8 mouse cellular contexts compared by ENCODE assay signal in the genomic region with DNA sequence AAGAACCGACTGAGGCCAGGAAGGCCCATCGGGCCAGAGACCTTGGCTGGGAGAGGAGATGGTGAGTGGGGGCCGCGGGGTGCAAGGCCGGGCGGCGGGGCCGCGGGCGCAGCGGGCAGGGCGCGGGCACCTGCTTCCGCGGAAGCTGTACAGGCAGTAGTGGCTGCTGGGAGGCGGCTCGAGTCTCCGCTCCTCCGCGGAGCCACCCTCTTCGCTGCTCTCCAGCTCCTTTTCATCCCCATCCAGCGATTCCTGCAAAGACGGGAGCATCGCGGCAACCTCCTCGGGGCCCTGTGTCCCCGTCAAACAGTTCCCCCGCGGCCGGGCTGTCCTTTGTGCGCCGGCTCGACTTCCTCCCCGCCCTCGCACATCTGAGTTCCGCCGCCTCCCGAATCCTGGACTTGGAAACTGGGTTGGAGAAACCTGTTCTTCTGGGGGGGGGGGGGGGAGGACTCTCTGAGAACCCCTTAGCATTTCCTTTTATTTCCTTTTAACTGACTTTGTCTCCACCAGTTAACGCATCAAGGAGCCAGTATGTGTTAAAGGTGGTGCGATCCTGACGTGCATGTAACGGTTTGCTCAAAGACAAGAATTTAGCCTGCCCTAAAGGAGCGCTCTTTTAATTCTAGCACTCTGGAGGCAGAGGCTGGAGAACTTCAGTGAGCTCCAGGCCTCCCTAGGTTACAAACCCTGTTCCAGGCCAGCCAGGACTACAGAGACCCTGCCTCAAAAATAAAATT. TPM values are rescaled to one million over a fixed set of nuclear protein-coding genes. Genes with fewer than 3 reads are reported as not detected.
DNase-seq lines count a peak whose midpoint lies in the region; ATAC-seq and TF ChIP-seq lines count a peak whose summit lies in the region.

5730455P16Rik (minus strand) TSS at position 323 of the 740 bp plus-strand sequence.

- no peaks in the 10 kb centered on the region for H3K9me3 ChIP-seq in heart, embryonic 10.5 days
- no peaks in the 10 kb centered on the region for H3K9me3 ChIP-seq in kidney, embryonic 15.5 days (replicated peaks)

- no peaks in the 10 kb centered on the region for H3K27me3 ChIP-seq in heart, embryonic 10.5 days (ENCODE audit: insufficient read depth, poor library complexity, severe bottlenecking)
- no peaks in the 10 kb centered on the region for H3K27me3 ChIP-seq in kidney, embryonic 15.5 days
- no peaks in the 10 kb centered on the region for H3K27me3 ChIP-seq in liver, adult 2 months (ENCODE audit: control insufficient read depth, insufficient read depth, low read length)

- peak; percentile 82 for TF ChIP-seq POLR2A in embryonic fibroblast, embryonic 13.5 days (IDR thresholded peaks at IDR 0.05; ENCODE audit: low read depth, low read length)
- TF ChIP-seq POLR2A in liver, adult 2 months (IDR thresholded peaks at IDR 0.05; ENCODE audit: extremely low read depth, insufficient read depth, low read length) = peak; percentile 48; the same call in 1 of the 2 replicates

- ATAC-seq in kidney, embryonic 15.5 days (replicated peaks; ENCODE audit: low FRiP score) = peak; percentile 82
- peak; percentile 86 for ATAC-seq in monocyte, adult 5-6 weeks (replicated peaks; ENCODE audit: insufficient number of reproducible peaks, low FRiP score, low TSS enrichment, poor library complexity, severe bottlenecking)

- H3K4me3 ChIP-seq in embryonic fibroblast, embryonic 13.5 days (ENCODE audit: insufficient read depth, low read length) = peak within 1 kb of the TSS; percentile 97
- H3K4me3 ChIP-seq in heart, embryonic 10.5 days = peak within 1 kb of the TSS; percentile 91
- H3K4me3 ChIP-seq in kidney, embryonic 15.5 days (replicated peaks) = peak within 1 kb of the TSS; percentile 87
- H3K4me3 ChIP-seq in liver, adult 2 months (ENCODE audit: insufficient read depth, low read depth, low read length) = peak within 1 kb of the TSS; percentile 94

- H3K9ac ChIP-seq in kidney, embryonic 15.5 days = peak within 1 kb of the TSS; percentile 96
- peak within 1 kb of the TSS; percentile 92 for H3K9ac ChIP-seq in liver, adult 2 months (ENCODE audit: low read depth, low read length)

- H3K4me2 ChIP-seq in kidney, embryonic 15.5 days = peak within 1 kb of the TSS; percentile 82

- DNase-seq in CD4-positive helper T cell, adult 2 months (ENCODE audit: low read depth, low spot score) = peak; percentile 85
- peak; percentile 94 for DNase-seq in brain, adult 2 months (ENCODE audit: low read depth, low spot score)
- DNase-seq in heart, embryonic 10.5 days (ENCODE audit: low spot score) = peak; percentile 89
- peak; percentile 65 for DNase-seq in liver, adult 2 months (ENCODE audit: extremely low read depth, low read depth, low spot score)
- DNase-seq in spleen, postnatal 36 days (ENCODE audit: low spot score in 2 of 2) = peak; percentile 64 to 71

- peaks cover 3% of the 10 kb centered on the region; the same call in 1 of the 2 replicates for H3K4me1 ChIP-seq in embryonic fibroblast, embryonic 13.5 days (ENCODE audit: control insufficient read depth, insufficient read depth, low read length)
- peaks cover 6% of the 10 kb centered on the region; the same call in 1 of the 2 replicates for H3K4me1 ChIP-seq in heart, embryonic 10.5 days
- peaks cover 17% of the 10 kb centered on the region for H3K4me1 ChIP-seq in kidney, embryonic 15.5 days
- H3K4me1 ChIP-seq in liver, adult 2 months (ENCODE audit: control insufficient read depth, insufficient read depth, low read length) = 0 out of 2 replicates have a peak, but pooled peaks cover 2% of the 10 kb centered on the region

- H3K79me2 ChIP-seq in liver, adult 2 months (ENCODE audit: control insufficient read depth, insufficient read depth, low read length) = no peaks in the 10 kb centered on the region; the same call in 1 of the 2 replicates

- H3K36me3 ChIP-seq in heart, embryonic 10.5 days = peaks cover 26% of the 10 kb centered on the region
- H3K36me3 ChIP-seq in kidney, embryonic 15.5 days = peaks cover 26% of the 10 kb centered on the region
- H3K36me3 ChIP-seq in liver, adult 2 months (ENCODE audit: control insufficient read depth, insufficient read depth, low read length) = peaks cover 18% of the 10 kb centered on the region

- peak within 1 kb of the TSS; percentile 55; the same call in 1 of the 2 replicates for H3K27ac ChIP-seq in embryonic fibroblast, embryonic 13.5 days (ENCODE audit: insufficient read depth, low read length)
- H3K27ac ChIP-seq in heart, embryonic 10.5 days = peak within 1 kb of the TSS; percentile 95
- H3K27ac ChIP-seq in kidney, embryonic 15.5 days = peak within 1 kb of the TSS; percentile 90
- no peak within 1 kb of the TSS for H3K27ac ChIP-seq in liver, adult 2 months (replicated peaks; ENCODE audit: insufficient read depth, low read depth, low read length)

- no peak for TF ChIP-seq CTCF in embryonic fibroblast, embryonic 13.5 days (IDR thresholded peaks at IDR 0.05; ENCODE audit: borderline replicate concordance, insufficient read depth, low read length)
- no peak for TF ChIP-seq CTCF in liver, adult 2 months (IDR thresholded peaks at IDR 0.05; ENCODE audit: low read depth, low read length)

- 4% methylated on average over 42 of the region's 43 CpGs for WGBS in heart, embryonic 10.5 days
- 2% methylated on average over 43 of the region's 43 CpGs for WGBS in kidney, embryonic 15.5 days
- 2% methylated on average over 39 of the region's 43 CpGs for WGBS in liver, adult 2 months

RNA-seq across cellular contexts. Expression of gene 5730455P16Rik, which starts in this region (rescaled TPM):
- polyA plus RNA-seq in embryonic fibroblast, embryonic 13.5 days (2011; ENCODE audit: insufficient read length, low read depth, missing spikeins) = 27.0 and 38.4 TPM in 2 replicates
- 15.0 and 17.2 TPM in 2 replicates for polyA plus RNA-seq in heart, embryonic 10.5 days (2016; fragmentation: Nextera tagmentation; extraction: Ambion mirVana)
- 20.7 and 21.2 TPM in 2 replicates for polyA plus RNA-seq in kidney, embryonic 15.5 days (2015; fragmentation: Nextera tagmentation; extraction: Ambion mirVana)
- total RNA-seq in liver, adult 2 months (2014; rRNA removed) = 10.4 and 11.8 TPM in 2 replicates
- polyA plus RNA-seq in liver, adult 2 months (2012; rRNA removed) = 1.8 and 2.1 TPM in 2 replicates
- 4.8 to 8.8 TPM (median 8.3 TPM) in 3 replicates for total RNA-seq in monocyte, adult 5-6 weeks (2017)
